ENCODE assay signal across 9 mouse cellular contexts in the genomic region with DNA sequence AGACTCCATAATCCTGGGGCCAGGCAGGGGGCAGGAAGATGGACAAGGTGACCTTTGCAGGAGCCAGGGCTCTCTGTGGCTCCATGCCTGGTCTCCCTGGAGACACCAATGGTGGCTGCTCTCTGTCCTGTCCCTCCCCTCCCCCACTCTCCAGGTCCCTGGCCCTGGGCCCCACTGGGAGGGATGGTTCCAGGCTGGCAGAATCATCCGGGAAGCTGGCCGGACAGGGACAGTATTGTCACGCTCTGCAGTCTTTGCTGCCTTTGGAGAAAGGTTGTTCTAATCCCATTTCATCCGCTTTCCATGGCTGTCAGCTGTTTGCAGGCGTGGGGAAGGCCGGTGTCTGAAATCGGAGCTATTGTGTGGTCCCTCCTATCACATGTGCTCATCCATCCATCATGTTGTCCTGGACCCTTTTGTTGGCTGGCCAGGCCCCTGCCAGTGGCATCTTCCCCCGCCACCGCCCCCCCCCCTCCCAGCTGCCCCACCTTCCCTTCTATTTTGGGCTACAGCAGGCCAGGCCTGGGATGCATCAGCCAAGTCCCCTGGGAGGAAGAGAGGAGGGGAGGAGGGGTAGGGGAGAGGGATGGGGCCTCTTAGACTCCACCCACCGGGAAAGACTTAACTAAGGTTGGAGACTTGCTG. TPM values are rescaled to one million over a fixed set of nuclear protein-coding genes. Genes with fewer than 3 reads are reported as not detected.
DNase-seq lines count a peak whose midpoint lies in the region; ATAC-seq and TF ChIP-seq lines count a peak whose summit lies in the region.
"Had no signal": no experiment of that assay in that cellular context is flagged by ENCODE, and none has a peak within 500 bp of the region (broad histone marks: within the 10 kb centered on the region; RNA-seq: fewer than 3 reads in every experiment).

No protein-coding gene starts in this region.

- no peak for TF ChIP-seq EP300 in liver, postnatal 0 days (IDR thresholded peaks at IDR 0.05; ENCODE audit: low read depth)

- no peak overlapping the region for H3K4me3 ChIP-seq in liver, postnatal 0 days (ENCODE audit: low read depth, low read length)
- H3K4me3 ChIP-seq in embryonic facial prominence, embryonic 10.5 days = peak overlapping the region; percentile 21; the same call in 1 of the 2 replicates

- H3K9me3 ChIP-seq in liver, postnatal 0 days (ENCODE audit: low read length) = no peaks in the 10 kb centered on the region
- no peaks in the 10 kb centered on the region for H3K9me3 ChIP-seq in embryonic facial prominence, embryonic 10.5 days

- no peak overlapping the region for H3K27ac ChIP-seq in liver, postnatal 0 days (ENCODE audit: low read depth)
- H3K27ac ChIP-seq in embryonic facial prominence, embryonic 10.5 days (replicated peaks) = peak overlapping the region; percentile 80

- no peaks in the 10 kb centered on the region for H3K27me3 ChIP-seq in liver, postnatal 0 days (ENCODE audit: insufficient read depth, low read length)
- H3K27me3 ChIP-seq in embryonic facial prominence, embryonic 10.5 days (replicated peaks; ENCODE audit: low read depth, poor library complexity, severe bottlenecking) = 0 out of 2 replicates have a peak, but pooled peaks cover 6% of the 10 kb centered on the region

- 40% methylated on average over 10 of the region's 10 CpGs for WGBS in liver, postnatal 0 days (ENCODE audit: insufficient replicate concordance)
- 10% methylated on average over 10 of the region's 10 CpGs for WGBS in embryonic facial prominence, embryonic 10.5 days

- no peak overlapping the region for H3K9ac ChIP-seq in liver, postnatal 0 days (replicated peaks)

- no peak for TF ChIP-seq CTCF in liver, postnatal 0 days (IDR thresholded peaks at IDR 0.05; ENCODE audit: low read depth)

- ATAC-seq in liver, postnatal 0 days = no peak
- ATAC-seq: Patski had no signal

- H3K4me2 ChIP-seq in liver, postnatal 0 days (ENCODE audit: low read depth, low read length) = no peak overlapping the region

- H3K36me3 ChIP-seq in liver, postnatal 0 days (replicated peaks; ENCODE audit: insufficient read depth, low read length) = no peaks in the 10 kb centered on the region
- no peaks in the 10 kb centered on the region for H3K36me3 ChIP-seq in embryonic facial prominence, embryonic 10.5 days (replicated peaks)

- peak; percentile 26 for DNase-seq in liver
- DNase-seq in liver, postnatal 0 days = no peak
- DNase-seq in embryonic facial prominence, embryonic 10.5 days (ENCODE audit: low spot score) = peak; percentile 70
- peak; percentile 24 to 41 for DNase-seq in heart, postnatal 14 days
- DNase-seq in mesoderm, embryonic 11.5 days (ENCODE audit: low read depth, low spot score) = peak; percentile 88
- DNase-seq in left cerebral cortex, adult 11 months (ENCODE audit: low spot score) = no peak
- DNase-seq in thymus, postnatal 36 days = no peak
- DNase-seq in spleen, adult 12 weeks (ENCODE audit: low spot score) = no peak

- no peaks in the 10 kb centered on the region for H3K4me1 ChIP-seq in liver, postnatal 0 days (ENCODE audit: insufficient read depth)
- H3K4me1 ChIP-seq in embryonic facial prominence, embryonic 10.5 days = peaks cover 65% of the 10 kb centered on the region

- intact Hi-C loops in heart, postnatal 14 days (cut with DNase I) = no loop called here

RNA-seq across cellular contexts. Expression of a gene that starts 26.3 kb away (rescaled TPM):
- polyA plus RNA-seq in liver, postnatal 0 days (2015; fragmentation: Nextera tagmentation; extraction: Ambion mirVana) = 0.12 and 0.15 TPM in 2 replicates
- polyA plus RNA-seq in embryonic facial prominence, embryonic 10.5 days (2016; fragmentation: Nextera tagmentation; extraction: Ambion mirVana) = 1.9 and 3.1 TPM in 2 replicates
- total RNA-seq in heart, postnatal 14 days (2021) = 1 to 10 TPM; 2.0 to 2.2 TPM
- polyA plus RNA-seq: Patski had no signal

Comparison
In these comparisons a context has a peak if more than half of its experiments do, and no peak if none do; other contexts are left out.
1. DNase-seq: peak in liver (single experiment), embryonic facial prominence, embryonic 10.5 days (single experiment), heart, postnatal 14 days (2 of 2) and mesoderm, embryonic 11.5 days (single experiment); none in liver, postnatal 0 days (single experiment), left cerebral cortex, adult 11 months (single experiment), thymus, postnatal 36 days (0 of 2) and spleen, adult 12 weeks (single experiment).